Mouse (Mus musculus) thymus, postnatal 36 days (tissue): Measurements from ENCODE around the gene Ccdc12.

ENCODE experiments used
- DNase-seq, 2 experiments: peaks; one replicate each; pipeline ENCODE4 v3.0.0; 2022; ENCODE audit warnings: mixed read lengths in 2 of 2

Gene Ccdc12

GRCm38 (mm10) chr9:110745752-110746151 is 89.4 kb downstream of the Ccdc12 start:
- no peak for DNase-seq

DNA sequence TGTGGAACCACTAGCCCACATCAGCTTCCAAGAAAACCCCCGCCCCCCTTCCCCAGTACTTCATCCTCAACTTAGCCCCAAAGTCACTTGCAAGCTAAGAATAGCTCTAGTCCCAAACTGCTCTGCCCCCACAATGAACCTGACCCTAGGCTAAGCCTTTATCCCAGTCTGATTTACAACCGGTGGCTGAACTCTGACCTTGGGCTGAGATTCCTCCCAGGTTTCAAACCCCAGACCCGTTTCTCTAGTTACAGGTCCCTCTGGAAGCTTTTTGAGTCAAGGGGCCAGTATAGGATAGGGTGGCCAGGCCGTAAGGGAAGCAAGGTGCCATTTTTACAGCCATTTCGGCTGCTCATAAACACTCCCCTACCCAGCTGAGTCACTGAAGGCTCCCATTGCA is 89.9 kb downstream of the Ccdc12 start:
- no peak for DNase-seq

DNA sequence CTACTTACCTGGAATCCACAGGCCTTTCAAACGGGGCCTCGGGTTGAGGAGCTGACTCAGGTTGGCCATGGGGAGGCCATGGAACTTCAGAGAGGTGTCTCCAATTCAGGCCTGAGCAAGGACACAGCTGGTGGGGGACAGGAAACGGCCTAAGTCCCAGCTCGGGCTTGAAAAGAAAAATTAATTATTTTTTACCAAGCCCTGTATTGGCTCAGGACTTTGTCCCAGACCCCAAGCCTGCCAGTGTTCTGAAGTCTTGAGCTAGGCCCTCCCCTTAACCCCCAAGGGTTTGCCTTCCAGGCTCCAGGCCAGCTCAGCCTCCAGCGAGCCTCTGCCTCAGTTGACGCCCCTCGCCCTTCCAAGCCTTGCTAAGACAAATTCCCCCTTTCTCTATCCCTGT is 90.7 kb downstream of the Ccdc12 start, which contains the start of gene Pth1r:
TSS of gene Pth1r (minus strand) at position 185 of the 400 bp plus-strand sequence.
- DNase-seq: no peak

- DNase-seq: no peak
Observed at GRCm38 (mm10) chr9:110748451-110748850, 92.1 kb downstream of the Ccdc12 start.

DNA sequence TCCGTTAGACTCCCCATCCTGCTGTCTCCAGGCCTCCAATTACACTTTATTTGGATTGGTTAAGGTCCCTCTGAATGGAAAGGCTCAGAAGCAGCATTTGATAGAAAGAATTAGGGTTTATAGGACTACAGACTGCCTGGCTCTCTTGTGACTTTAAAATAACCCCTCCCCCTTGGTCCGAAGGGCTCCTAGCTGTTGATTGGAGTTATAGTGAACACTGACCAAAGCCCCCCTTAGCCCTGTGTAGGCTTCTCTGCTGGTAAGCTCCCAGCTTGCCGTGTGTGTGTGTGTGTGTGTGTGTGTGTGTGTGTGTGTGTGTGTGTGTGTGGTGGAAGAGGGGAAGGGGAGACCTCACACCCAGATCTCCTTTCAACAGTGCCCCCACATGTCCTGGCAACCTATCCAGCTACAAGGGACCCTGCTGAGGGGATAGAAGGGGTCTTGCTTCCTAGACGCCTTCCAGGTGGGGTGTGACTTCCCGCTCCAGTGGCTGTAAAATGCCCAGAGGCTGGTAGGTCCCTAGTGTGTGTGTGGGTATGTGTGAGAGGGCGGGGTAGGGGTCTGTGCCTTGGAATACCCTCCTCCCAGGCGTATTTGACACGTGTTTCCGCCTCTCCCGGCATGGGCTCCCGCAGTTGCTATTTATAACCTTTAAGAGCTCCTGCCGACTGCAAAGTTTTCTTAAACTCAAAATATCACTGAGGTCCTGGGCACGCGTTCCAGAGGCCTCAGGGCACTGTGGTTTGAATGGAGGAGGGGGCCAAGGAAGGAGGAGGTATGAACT is 94.3 kb downstream of the Ccdc12 start:
- DNase-seq: no peak

DNA sequence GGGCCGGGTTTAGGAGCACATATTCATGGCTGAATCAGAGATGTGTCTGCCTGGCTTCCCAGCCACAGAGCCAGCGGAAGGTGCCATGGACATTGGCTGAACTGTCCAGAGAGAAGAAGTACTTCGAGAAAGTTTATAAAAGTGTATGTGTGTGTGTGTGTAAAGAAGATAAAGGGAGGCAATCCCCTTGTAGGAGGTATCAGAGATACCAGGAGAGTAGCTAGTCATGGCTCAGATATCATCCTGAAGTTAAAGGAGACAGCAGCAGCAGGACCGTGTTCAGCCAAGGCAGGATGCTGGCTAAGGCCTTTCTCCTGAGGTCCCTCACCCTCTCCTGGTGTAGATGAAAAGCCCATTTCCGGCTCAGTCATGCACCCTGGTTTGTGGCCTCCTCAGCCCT is 95.1 kb downstream of the Ccdc12 start:
- no peak for DNase-seq

- no peak for DNase-seq
Observed at GRCm38 (mm10) chr9:110752917-110753435, 96.7 kb downstream of the Ccdc12 start.

DNA sequence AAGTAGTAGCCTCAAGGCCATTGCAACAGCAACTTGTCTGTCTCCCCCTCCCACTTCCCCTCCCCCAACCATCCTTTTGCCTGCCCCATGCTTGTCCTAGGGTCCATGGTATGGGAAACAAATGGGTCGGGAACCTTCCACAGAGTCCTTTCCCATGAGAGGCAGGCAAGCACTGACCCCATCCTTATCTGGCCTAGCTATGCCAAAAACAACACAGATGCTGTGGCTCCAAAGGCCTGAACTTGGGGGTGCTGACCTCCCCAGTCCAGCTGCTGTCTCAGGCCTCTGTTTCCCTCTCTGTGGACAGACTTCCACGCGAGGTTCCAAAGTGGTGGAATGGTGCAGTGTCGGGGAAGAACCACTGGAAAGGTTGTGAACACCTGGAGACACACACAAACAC is 97.5 kb downstream of the Ccdc12 start:
- no peak for DNase-seq

DNA sequence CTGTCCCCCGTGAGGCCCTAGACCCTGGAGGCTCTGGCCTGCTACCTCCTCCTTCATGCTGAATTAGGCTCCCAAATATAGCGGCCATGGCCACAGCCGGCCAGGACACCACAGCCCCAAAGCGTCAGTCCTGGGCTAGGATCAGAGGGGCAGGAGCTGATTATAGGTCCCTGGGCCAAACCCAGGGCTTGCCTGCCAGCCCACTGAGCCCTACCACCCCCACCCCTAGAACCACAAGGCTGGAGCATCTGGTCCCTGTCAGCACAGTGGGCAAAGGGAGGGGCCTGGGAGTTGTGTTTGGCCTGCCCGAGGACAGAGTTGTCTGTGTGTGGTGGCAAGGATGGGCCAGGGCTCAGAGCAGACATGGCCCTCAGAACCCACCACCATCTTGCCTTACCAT is 101.5 kb downstream of the Ccdc12 start:
- DNase-seq: no peak

GRCm38 (mm10) chr9:110758605-110759004 is 102.3 kb downstream of the Ccdc12 start:
- DNase-seq: no peak

- DNase-seq: peak in 1 of 2 experiments; percentile 25
Observed at GRCm38 (mm10) chr9:110759265-110759664, 103.0 kb downstream of the Ccdc12 start.

DNA sequence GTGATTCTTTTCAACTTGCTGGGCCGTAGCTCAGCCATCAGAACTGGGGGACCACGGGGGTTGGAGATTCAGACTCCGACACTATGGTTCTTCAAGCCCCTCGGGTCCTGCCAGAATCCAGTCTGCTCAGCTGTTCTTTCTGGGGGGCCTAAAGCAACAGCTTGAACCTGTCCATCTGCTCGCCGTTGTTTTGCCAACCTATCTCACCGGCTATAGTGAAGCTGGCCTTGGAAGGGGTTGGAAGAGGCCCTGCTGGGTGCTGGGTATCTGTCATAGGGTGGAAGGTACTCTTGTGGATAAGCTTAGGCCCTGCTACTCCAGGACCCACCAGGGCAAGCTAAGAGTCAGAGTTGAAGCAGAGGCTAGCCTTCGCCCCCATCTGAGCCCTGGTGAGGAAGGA is 104.6 kb downstream of the Ccdc12 start:
- DNase-seq: no peak
